Mouse (Mus musculus) ES-E14 (cell line): Measurements from ENCODE around the gene Fdx1l.

Source experiments
- CHD2 ChIP-seq: IDR thresholded peaks from 2 replicates; pipeline ENCODE4 v1.6.1; 2014; ENCODE audit warnings: mild to moderate bottlenecking, low read depth, low read length, inconsistent platforms
- MAFK ChIP-seq: IDR thresholded peaks from 2 replicates; pipeline ENCODE4 v1.6.1; 2014; ENCODE audit warnings: mild to moderate bottlenecking, low read depth, low read length, inconsistent platforms; ENCODE audit not compliant: insufficient read depth
- ZC3H11A ChIP-seq: IDR thresholded peaks from 2 replicates; pipeline ENCODE4 v1.6.1; 2012; ENCODE audit warnings: low read depth, mild to moderate bottlenecking, inconsistent platforms, low read length, borderline replicate concordance
- ZNF384 ChIP-seq: IDR thresholded peaks from 2 replicates; pipeline ENCODE4 v1.6.1; 2012; ENCODE audit warnings: low read depth, low read length, inconsistent platforms

GRCm38 (mm10) chr9:21035586-21035985, 37.8 kb downstream of the Fdx1l start:
- TF ChIP-seq ZNF384 (no peak), MAFK (no peak), ZC3H11A (no peak), CHD2 (no peak)
